Mouse (Mus musculus): ENCODE measurements around the gene Mob3a.

DNA sequence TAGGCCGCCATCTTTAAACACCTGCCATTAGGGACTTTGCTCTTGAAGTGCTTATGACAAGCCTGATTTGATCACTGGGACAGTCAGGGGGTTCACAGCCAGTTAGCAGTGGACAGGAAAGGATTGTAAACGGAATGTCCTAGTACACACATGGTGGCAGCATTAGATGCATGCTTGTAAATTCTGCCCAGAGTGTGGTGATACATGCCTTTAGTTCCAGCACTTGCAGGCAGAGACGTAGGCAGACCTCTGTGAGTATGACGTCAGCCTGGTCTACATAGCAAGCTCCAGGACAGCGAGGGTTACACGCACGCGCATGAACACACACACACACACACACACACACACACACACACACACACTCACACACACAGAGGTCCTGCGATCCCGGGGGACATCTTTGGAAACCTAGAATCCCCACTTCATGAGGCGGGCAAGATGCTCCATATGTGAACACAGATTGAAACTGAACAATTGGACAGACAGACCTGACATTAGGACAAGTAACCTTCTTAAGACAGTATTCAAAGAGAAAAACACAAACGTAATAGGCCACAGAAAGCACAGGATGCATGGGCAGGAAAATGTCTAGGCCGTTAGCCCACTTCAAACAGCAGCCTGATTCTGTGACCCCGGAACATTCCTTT, 43.5 kb downstream of the Mob3a start:
- no peak for TF ChIP-seq CTCF (IDR thresholded peaks at IDR 0.05)
- no peak for TF ChIP-seq POLR2A (IDR thresholded peaks at IDR 0.05; ENCODE audit: insufficient read depth, low read depth, low read length)
- no peak for TF ChIP-seq EP300 (IDR thresholded peaks at IDR 0.05; ENCODE audit: insufficient read depth, low read depth, low read length)
